24 mouse cellular contexts compared by ENCODE assay signal in the genomic region with DNA sequence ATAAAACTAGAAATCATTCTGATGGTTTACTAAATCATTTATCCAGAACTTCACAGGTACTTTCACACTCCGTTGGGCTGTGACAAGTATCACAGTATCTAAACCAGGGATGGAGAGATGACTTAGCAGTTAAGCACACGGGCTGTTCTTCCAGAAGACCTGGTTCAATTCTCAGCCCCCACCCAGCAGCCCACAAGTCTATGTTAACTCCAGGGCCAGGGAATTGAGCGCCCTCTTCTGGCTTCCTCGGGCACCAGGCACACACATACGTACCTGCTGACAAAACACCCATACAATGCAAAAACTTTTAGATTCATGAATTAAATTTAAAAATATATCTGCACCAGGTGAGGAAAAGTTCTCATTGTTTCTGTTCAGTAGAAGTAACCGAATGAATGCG. TPM values are rescaled to one million over a fixed set of nuclear protein-coding genes. Genes with fewer than 3 reads are reported as not detected.
DNase-seq lines count a peak whose midpoint lies in the region; ATAC-seq and TF ChIP-seq lines count a peak whose summit lies in the region.
"Had no signal": no experiment of that assay in that cellular context is flagged by ENCODE, and none has a peak within 500 bp of the region (broad histone marks: within the 10 kb centered on the region; RNA-seq: fewer than 3 reads in every experiment).

No protein-coding gene starts in this region.

- H3K79me2 ChIP-seq in liver, adult 2 months (ENCODE audit: control insufficient read depth, insufficient read depth, low read length) = no peaks in the 10 kb centered on the region

- peak; percentile 23; the same call in 1 of the 2 replicates for TF ChIP-seq CTCF in liver, adult 2 months (IDR thresholded peaks at IDR 0.05; ENCODE audit: low read depth, low read length)
- TF ChIP-seq CTCF in E14TG2a.4 (conservative IDR thresholded peaks at IDR 0.05; ENCODE audit: low read length) = peak; percentile 73

- DNase-seq in liver, adult 2 months (ENCODE audit: extremely low read depth, low read depth, low spot score) = no peak
- DNase-seq in liver, embryonic 11.5 days (ENCODE audit: low spot score) = no peak
- peak; percentile 76 for DNase-seq in R1 (ENCODE audit: low read depth, low spot score)
- DNase-seq in testis, postnatal 14 days (ENCODE audit: low spot score) = peak; percentile 27
- no peak for DNase-seq in gastrocnemius, postnatal 36 days
- no peak for DNase-seq in layer of hippocampus, adult 9-11 months
- DNase-seq: adrenal gland, postnatal 14 days; cerebellum, adult 11 months; cerebellum, postnatal 25 days; forebrain, postnatal 0 days; heart, postnatal 10 days; kidney, adult 8-10 months; kidney, postnatal 14 days; lung, adult 2 months; lung, postnatal 36 days; right cerebral cortex, postnatal 14 days had no signal

- no peak overlapping the region for H3K9ac ChIP-seq in liver, adult 2 months (ENCODE audit: low read depth, low read length)
- H3K9ac ChIP-seq in liver, embryonic 11.5 days (ENCODE audit: low read depth, low read length) = no peak overlapping the region
- H3K9ac ChIP-seq: forebrain, postnatal 0 days; hindbrain, embryonic 12.5 days; limb, embryonic 13.5 days had no signal

- ATAC-seq in liver, embryonic 11.5 days (replicated peaks; ENCODE audit: low FRiP score) = no peak
- ATAC-seq: forebrain, postnatal 0 days; inflammation-experienced regulatory T-cells, adult 6 months had no signal

- no peaks in the 10 kb centered on the region for H3K4me1 ChIP-seq in liver, adult 2 months (ENCODE audit: control insufficient read depth, insufficient read depth, low read length)
- peaks cover 6% of the 10 kb centered on the region; the same call in 1 of the 2 replicates for H3K4me1 ChIP-seq in liver, embryonic 11.5 days (replicated peaks; ENCODE audit: control insufficient read depth, insufficient read depth, low read length)
- peaks cover 9% of the 10 kb centered on the region for H3K4me1 ChIP-seq in E14TG2a.4 (replicated peaks; ENCODE audit: low read depth, low read length)
- H3K4me1 ChIP-seq: hindbrain, embryonic 12.5 days; limb, embryonic 13.5 days had no signal

- no peaks in the 10 kb centered on the region for H3K27me3 ChIP-seq in liver, adult 2 months (ENCODE audit: control insufficient read depth, insufficient read depth, low read length)
- H3K27me3 ChIP-seq in liver, embryonic 11.5 days (replicated peaks; ENCODE audit: control insufficient read depth, insufficient read depth, low read length) = no peaks in the 10 kb centered on the region
- H3K27me3 ChIP-seq in E14TG2a.4 (ENCODE audit: insufficient read depth, low read length) = no peaks in the 10 kb centered on the region
- H3K27me3 ChIP-seq: hindbrain, embryonic 12.5 days; limb, embryonic 13.5 days had no signal

- TF ChIP-seq POLR2A in liver, adult 2 months (IDR thresholded peaks at IDR 0.05; ENCODE audit: extremely low read depth, insufficient read depth, low read length) = no peak

- whole genome bisulfite sequencing in liver, adult 2 months = 68% methylated on average over 7 of the region's 7 CpGs
- 60% methylated on average over 7 of the region's 7 CpGs for WGBS in liver, embryonic 11.5 days

- no peak overlapping the region for H3K27ac ChIP-seq in liver, adult 2 months (replicated peaks; ENCODE audit: insufficient read depth, low read depth, low read length)
- no peak overlapping the region for H3K27ac ChIP-seq in liver, embryonic 11.5 days (ENCODE audit: low read depth, low read length)
- H3K27ac ChIP-seq: forebrain, embryonic 10.5 days; hindbrain, embryonic 12.5 days; limb, embryonic 13.5 days had no signal

- H3K9me3 ChIP-seq in liver, embryonic 11.5 days (ENCODE audit: control insufficient read depth, low read length) = no peaks in the 10 kb centered on the region
- H3K9me3 ChIP-seq in E14TG2a.4 (ENCODE audit: low read length) = no peaks in the 10 kb centered on the region

- H3K4me2 ChIP-seq in liver, embryonic 11.5 days = no peak overlapping the region
- H3K4me2 ChIP-seq: heart, embryonic 11.5 days; hindbrain, embryonic 12.5 days; limb, embryonic 13.5 days had no signal

- no peak overlapping the region for H3K4me3 ChIP-seq in liver, adult 2 months (ENCODE audit: insufficient read depth, low read depth, low read length)
- no peak overlapping the region for H3K4me3 ChIP-seq in liver, embryonic 11.5 days (ENCODE audit: low read depth, low read length)
- H3K4me3 ChIP-seq in E14TG2a.4 (replicated peaks; ENCODE audit: low read length) = no peak overlapping the region
- H3K4me3 ChIP-seq: forebrain, embryonic 10.5 days; hindbrain, embryonic 12.5 days; limb, embryonic 13.5 days had no signal

- no peaks in the 10 kb centered on the region for H3K36me3 ChIP-seq in liver, adult 2 months (ENCODE audit: control insufficient read depth, insufficient read depth, low read length)
- no peaks in the 10 kb centered on the region for H3K36me3 ChIP-seq in liver, embryonic 11.5 days (ENCODE audit: control insufficient read depth, insufficient read depth, low read length)
- H3K36me3 ChIP-seq in E14TG2a.4 (ENCODE audit: insufficient read depth, low read length) = no peaks in the 10 kb centered on the region
- H3K36me3 ChIP-seq: forebrain, embryonic 10.5 days; hindbrain, embryonic 12.5 days; limb, embryonic 13.5 days had no signal

- intact Hi-C loops in gastrocnemius, postnatal 36 days (cut with DNase I) = no loop called here

RNA-seq across cellular contexts. Expression of a gene that starts 23.2 kb away (rescaled TPM):
- total RNA-seq in liver, adult 2 months (2014; rRNA removed) = not detected in 2 replicates
- polyA plus RNA-seq in liver, adult 2 months (2012; rRNA removed) = 0.04 TPM in 1 of 2 replicates, not detected in the other
- 0.44 and 1.9 TPM in 2 replicates for polyA plus RNA-seq in liver, embryonic 11.5 days (2014; fragmentation: Nextera tagmentation; extraction: Ambion mirVana)
- total RNA-seq in gastrocnemius, postnatal 36 days (2021) = under 1 TPM in 1 of 2 experiments, not detected in 1; 0.18 TPM
- total RNA-seq: megakaryocyte-erythroid progenitor cell, adult 5-6 weeks; neutrophil, adult 5-6 weeks had no signal

Comparison
In these comparisons a context has a peak if more than half of its experiments do, and no peak if none do; other contexts are left out.
1. DNase-seq: peak in R1 (single experiment) and testis, postnatal 14 days (single experiment); none in liver, adult 2 months (single experiment), liver, embryonic 11.5 days (single experiment), gastrocnemius, postnatal 36 days (0 of 2) and layer of hippocampus, adult 9-11 months (single experiment).